ENCODE assay signal across 9 mouse cellular contexts in the genomic region with DNA sequence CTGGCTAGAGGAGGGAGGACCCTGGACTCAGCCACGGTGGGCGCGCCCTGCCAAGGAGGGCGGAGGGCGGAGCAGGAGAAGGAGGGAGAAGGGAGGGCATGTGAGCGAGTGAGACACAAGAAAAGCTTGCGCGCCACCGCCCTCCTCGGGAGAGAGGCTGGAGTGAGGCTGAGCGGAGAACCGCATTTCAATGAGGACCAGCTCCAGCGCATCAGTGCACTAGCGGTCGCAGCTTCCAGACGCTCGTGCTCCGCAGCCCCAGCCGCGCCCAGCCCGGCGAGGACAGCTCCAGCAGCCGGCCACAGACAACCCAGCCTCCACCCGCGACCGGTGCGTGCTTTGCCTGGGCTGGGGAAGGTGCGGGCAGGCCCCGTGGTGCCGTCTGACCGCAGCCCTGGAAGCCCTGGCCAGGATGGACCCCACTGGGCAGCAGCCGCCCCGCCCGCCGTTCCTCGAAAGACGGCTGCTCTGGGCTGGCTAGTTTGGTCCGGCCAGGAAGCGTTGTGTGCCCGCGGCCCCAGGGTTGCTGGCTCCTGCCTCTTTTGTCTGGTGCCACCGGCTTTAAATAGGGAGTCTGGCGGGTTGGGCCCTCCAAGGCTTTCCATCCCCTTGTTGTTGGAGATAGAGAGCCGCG. TPM values are rescaled to one million over a fixed set of nuclear protein-coding genes. Genes with fewer than 3 reads are reported as not detected.
A peak's percentile ranks its signal among the peaks of the same experiment; 100 is the strongest.
DNase-seq lines count a peak whose midpoint lies in the region; ATAC-seq lines count a peak whose summit lies in the region.
"Had no signal": no experiment of that assay in that cellular context is flagged by ENCODE, and none has a peak within 500 bp of the region (broad histone marks: within the 10 kb centered on the region; RNA-seq: fewer than 3 reads in every experiment).

No protein-coding gene starts in this region.

- peak overlapping the region; percentile 94 for H3K4me2 ChIP-seq in intestine, embryonic 15.5 days (replicated peaks)
- peak overlapping the region; percentile 73 for H3K4me2 ChIP-seq in midbrain, embryonic 12.5 days (replicated peaks)
- H3K4me2 ChIP-seq in stomach, embryonic 15.5 days = peak overlapping the region; percentile 89

- peaks cover 16% of the 10 kb centered on the region for H3K27me3 ChIP-seq in intestine, embryonic 15.5 days (replicated peaks)
- 0 out of 2 replicates have a peak, but pooled peaks cover 4% of the 10 kb centered on the region for H3K27me3 ChIP-seq in midbrain, embryonic 12.5 days
- H3K27me3 ChIP-seq in stomach, embryonic 15.5 days (replicated peaks) = peaks cover 13% of the 10 kb centered on the region; the same call in 1 of the 2 replicates

- no peaks in the 10 kb centered on the region for H3K36me3 ChIP-seq in intestine, embryonic 15.5 days
- peaks cover 7% of the 10 kb centered on the region for H3K36me3 ChIP-seq in midbrain, embryonic 12.5 days
- H3K36me3 ChIP-seq in stomach, embryonic 15.5 days = no peaks in the 10 kb centered on the region

- peaks cover 12% of the 10 kb centered on the region for H3K4me1 ChIP-seq in intestine, embryonic 15.5 days (replicated peaks)
- H3K4me1 ChIP-seq in midbrain, embryonic 12.5 days = peaks cover 19% of the 10 kb centered on the region
- H3K4me1 ChIP-seq in stomach, embryonic 15.5 days = peaks cover 10% of the 10 kb centered on the region; the same call in 1 of the 2 replicates

- no peaks in the 10 kb centered on the region for H3K9me3 ChIP-seq in intestine, embryonic 15.5 days
- no peaks in the 10 kb centered on the region for H3K9me3 ChIP-seq in midbrain, embryonic 12.5 days
- no peaks in the 10 kb centered on the region for H3K9me3 ChIP-seq in stomach, embryonic 15.5 days

- peak overlapping the region; percentile 50 for H3K4me3 ChIP-seq in intestine, embryonic 15.5 days (replicated peaks)
- peak overlapping the region; percentile 80 for H3K4me3 ChIP-seq in midbrain, embryonic 12.5 days
- H3K4me3 ChIP-seq in stomach, embryonic 15.5 days (replicated peaks) = peak overlapping the region; percentile 49
- H3K4me3 ChIP-seq: erythroblast, embryonic 14.5 days had no signal

- under 1% methylated on average over 43 of the region's 45 CpGs for WGBS in intestine, embryonic 15.5 days
- under 1% methylated on average over 45 of the region's 45 CpGs for WGBS in midbrain, embryonic 12.5 days
- WGBS in stomach, embryonic 15.5 days = under 1% methylated on average over 43 of the region's 45 CpGs

- H3K9ac ChIP-seq in intestine, embryonic 15.5 days = peak overlapping the region; percentile 50
- peak overlapping the region; percentile 97 for H3K9ac ChIP-seq in midbrain, embryonic 12.5 days (replicated peaks)
- 0 out of 2 replicates have a peak overlapping the region, but pooled peaks have one; percentile 16 for H3K9ac ChIP-seq in stomach, embryonic 15.5 days

- peak overlapping the region; percentile 44; the same call in 1 of the 2 replicates for H3K27ac ChIP-seq in intestine, embryonic 15.5 days
- peak overlapping the region; percentile 98 for H3K27ac ChIP-seq in midbrain, embryonic 12.5 days (replicated peaks)
- 0 out of 2 replicates have a peak overlapping the region, but pooled peaks have one; percentile 16 for H3K27ac ChIP-seq in stomach, embryonic 15.5 days

- DNase-seq in adrenal gland, postnatal 10 days = peak; percentile 57
- peak; percentile 86 for DNase-seq in embryo, embryonic 9.5 days (ENCODE audit: extremely low spot score)
- DNase-seq in gastrocnemius, postnatal 36 days = peak; percentile 71 to 85
- DNase-seq in left cerebral cortex, postnatal 25 days (ENCODE audit: low spot score in 2 of 2) = peak; percentile 86 to 93
- no peak for DNase-seq in thymus, postnatal 25 days

- intact Hi-C loops in gastrocnemius, postnatal 36 days (cut with DNase I) = no loop called here
- intact Hi-C loops in left cerebral cortex, postnatal 25 days (cut with DNase I) = loop anchor here (2.0 kb wide), 2 partner anchors 90 to 108 kb away; no protein-coding TSS in a partner anchor

- peak; percentile 89 for ATAC-seq in intestine, embryonic 15.5 days
- peak; percentile 97 for ATAC-seq in midbrain, embryonic 12.5 days (ENCODE audit: low FRiP score, low read depth)
- peak; percentile 87 for ATAC-seq in stomach, embryonic 15.5 days (ENCODE audit: insufficient read depth, low FRiP score, low read depth)

RNA-seq across cellular contexts. Expression of gene Dclk1, which starts 0.4 kb away (rescaled TPM):
- 10 to 100 TPM; 13.5 to 18.0 TPM for total RNA-seq in adrenal gland, postnatal 10 days (2021)
- 1 to 10 TPM; 2.6 to 5.7 TPM for total RNA-seq in gastrocnemius, postnatal 36 days (2021)
- 12.3 and 15.3 TPM in 2 replicates for polyA plus RNA-seq in intestine, embryonic 15.5 days (2015; fragmentation: Nextera tagmentation; extraction: Ambion mirVana)
- 1,000 to 10,000 TPM; 1,039 to 1,049 TPM for total RNA-seq in left cerebral cortex, postnatal 25 days (2021)
- 157 and 165 TPM in 2 replicates for polyA plus RNA-seq in midbrain, embryonic 12.5 days (2016; fragmentation: Nextera tagmentation; extraction: Ambion mirVana)
- 12.6 and 13.4 TPM in 2 replicates for polyA plus RNA-seq in stomach, embryonic 15.5 days (2015; fragmentation: Nextera tagmentation; extraction: Ambion mirVana)
- polyA plus RNA-seq: erythroblast, embryonic 14.5 days had no signal

Comparison
In these comparisons a context has a peak if more than half of its experiments do, and no peak if none do; other contexts are left out.
1. H3K27ac ChIP-seq: peak in every context shown above with its lines; median percentile 98 in midbrain, embryonic 12.5 days; 44 in intestine, embryonic 15.5 days; 16 in stomach, embryonic 15.5 days.
2. H3K9ac ChIP-seq: peak in every context shown above with its lines; median percentile 97 in midbrain, embryonic 12.5 days; 50 in intestine, embryonic 15.5 days; 16 in stomach, embryonic 15.5 days.
3. RNA of gene Dclk1, which starts 0.4 kb away (total RNA-seq): 1,039 to 1,049 TPM in left cerebral cortex, postnatal 25 days; 13.5 to 18.0 TPM in adrenal gland, postnatal 10 days and 2.6 to 5.7 TPM in gastrocnemius, postnatal 36 days; every median in the first group is over 10 times any median in the second.
4. Peak in every context shown above with its lines, with median percentiles within 50 percentile points of each other: ATAC-seq, H3K4me2 ChIP-seq and H3K4me3 ChIP-seq.